Mouse (Mus musculus) kidney, adult 2 months (tissue): ENCODE results near the gene Acot5.

Experiments
- CTCF ChIP-seq: fragments of 200-500 bp; conservative IDR thresholded peaks from 2 replicates; pipeline ENCODE4 v1.5.1; 2011; ENCODE audit warnings: low read depth, mild to moderate bottlenecking, control low read depth, low read length, moderate library complexity, mixed read lengths; ENCODE audit not compliant: insufficient read depth, insufficient read length
- POLR2A ChIP-seq: fragments of 200-500 bp; IDR thresholded peaks from one replicate; pipeline ENCODE4 v1.6.1; 2011; ENCODE audit warnings: low read depth, low read length, control low read depth

DNA sequence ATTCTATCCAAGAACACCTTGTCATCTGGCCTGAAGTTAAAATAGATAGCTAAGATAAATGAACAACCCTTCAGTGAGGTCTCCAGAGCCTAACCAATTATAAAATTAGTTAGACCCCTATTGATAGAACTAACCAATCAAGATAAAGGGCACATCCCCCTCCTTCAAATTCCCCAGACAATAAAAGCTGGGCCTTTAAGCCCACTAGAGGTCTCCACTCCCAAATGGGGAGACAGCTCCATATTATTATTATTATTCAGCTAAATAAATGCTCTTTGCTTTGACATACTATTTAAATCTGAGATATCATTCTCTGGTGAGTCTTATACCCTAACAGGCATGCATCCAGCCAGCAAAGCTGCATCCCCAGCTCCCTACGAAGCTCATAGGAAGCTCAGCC is 40.8 kb downstream of the Acot5 start:
- TF ChIP-seq POLR2A (no peak), CTCF (no peak)
